Mouse (Mus musculus): ENCODE measurements around the gene B3galnt2.
"Not testable (repeated sequence)": the region's sequence is repeated elsewhere in the genome, so short reads cannot be mapped to it uniquely, and the experiment has no call there.

The B3galnt2 gene

GRCm38 (mm10) chr13:13953874-13954832 is at the start of gene B3galnt2:
Gene B3galnt2, plus strand, starts transcription at chr13:13954469.
- DNase-seq (ENCODE audit: low read depth), result peak; percentile 98

GRCm38 (mm10) chr13:13911341-13911740 is 42.9 kb upstream of the B3galnt2 start:
- DNase-seq (ENCODE audit: low read depth), result no peak

- DNase-seq (ENCODE audit: low read depth), result no peak
These were observed 34.9 kb upstream of the B3galnt2 start for GRCm38 (mm10) chr13:13919396-13919795.

- no peak for DNase-seq (ENCODE audit: low read depth)
These were observed 31.7 kb upstream of the B3galnt2 start for GRCm38 (mm10) chr13:13922526-13922925.

GRCm38 (mm10) chr13:13929982-13930381 is 24.3 kb upstream of the B3galnt2 start:
- no peak for DNase-seq (ENCODE audit: low read depth)

- peak; percentile 47 for DNase-seq (ENCODE audit: low read depth)
These were observed 662 bp downstream of the B3galnt2 start for GRCm38 (mm10) chr13:13954931-13955330.

GRCm38 (mm10) chr13:13956686-13957085 is 2.4 kb downstream of the B3galnt2 start:
- DNase-seq (ENCODE audit: low read depth), result no peak

- DNase-seq (ENCODE audit: low read depth), result no peak
These were observed 5.9 kb downstream of the B3galnt2 start for GRCm38 (mm10) chr13:13960211-13960610.

GRCm38 (mm10) chr13:13961046-13961445 is 6.8 kb downstream of the B3galnt2 start:
- no peak for DNase-seq (ENCODE audit: low read depth)

GRCm38 (mm10) chr13:13965388-13965964 is 11.2 kb downstream of the B3galnt2 start:
- DNase-seq (ENCODE audit: low read depth), result no peak

GRCm38 (mm10) chr13:13966172-13966571 is 11.9 kb downstream of the B3galnt2 start:
- DNase-seq (ENCODE audit: low read depth), result no peak

- DNase-seq (ENCODE audit: low read depth), result peak; percentile 71
These were observed 14.4 kb downstream of the B3galnt2 start for GRCm38 (mm10) chr13:13968629-13969111.

GRCm38 (mm10) chr13:13969796-13970195 is 15.5 kb downstream of the B3galnt2 start:
- no peak for DNase-seq (ENCODE audit: low read depth)

- DNase-seq (ENCODE audit: low read depth), result not testable (repeated sequence)
These were observed 27.6 kb downstream of the B3galnt2 start for GRCm38 (mm10) chr13:13981842-13982241.

GRCm38 (mm10) chr13:13983523-13983922 is 29.3 kb downstream of the B3galnt2 start:
- no peak for DNase-seq (ENCODE audit: low read depth)

GRCm38 (mm10) chr13:13989135-13989534 is 34.9 kb downstream of the B3galnt2 start:
- no peak for DNase-seq (ENCODE audit: low read depth)

GRCm38 (mm10) chr13:13990391-13990790 is 36.1 kb downstream of the B3galnt2 start:
- no peak for DNase-seq (ENCODE audit: low read depth)

GRCm38 (mm10) chr13:13993041-13993440 is 38.8 kb downstream of the B3galnt2 start:
- DNase-seq (ENCODE audit: low read depth), result no peak

- no peak for DNase-seq (ENCODE audit: low read depth)
These were observed 40.8 kb downstream of the B3galnt2 start for GRCm38 (mm10) chr13:13995046-13995445.

- DNase-seq (ENCODE audit: low read depth), result no peak
These were observed 43.2 kb downstream of the B3galnt2 start for GRCm38 (mm10) chr13:13997476-13997875.

- DNase-seq (ENCODE audit: low read depth), result peak; percentile 5
These were observed 48.4 kb downstream of the B3galnt2 start for GRCm38 (mm10) chr13:14002706-14003105.

GRCm38 (mm10) chr13:14004086-14004485 is 49.8 kb downstream of the B3galnt2 start:
- DNase-seq (ENCODE audit: low read depth), result peak; percentile 55

- DNase-seq (ENCODE audit: low read depth), result no peak
These were observed 50.7 kb downstream of the B3galnt2 start for GRCm38 (mm10) chr13:14004999-14005398.

Measured in NIH3T3 (cell line).